Mouse (Mus musculus) forebrain, embryonic 16.5 days (tissue): ENCODE data around the gene Dpp3. TPM values are rescaled to one million over a fixed set of nuclear protein-coding genes. Genes with fewer than 3 reads are reported as not detected.
"Not testable (repeated sequence)": the region's sequence is repeated elsewhere in the genome, so short reads cannot be mapped to it uniquely, and the experiment has no call there.

ENCODE experiments used
- ATAC-seq: fragments of 200-750 bp; cut with Nextera tagmentation; 2 replicates; pipeline ENCODE4 v1.8.0; 2017; ENCODE audit warnings: mild to moderate bottlenecking, moderate library complexity
- H3K27ac ChIP-seq: fragments of 300-500 bp; sonication (generic); 2 replicates; pipeline ENCODE4 v1.5.1; 2014; ENCODE audit warnings: low read length, control low read depth
- H3K27me3 ChIP-seq: fragments of 300-500 bp; sonication (generic); replicated peaks from 2 replicates; pipeline ENCODE4 v1.6.1; 2014; ENCODE audit warnings: low read length; ENCODE audit not compliant: control insufficient read depth, insufficient read depth
- H3K36me3 ChIP-seq: fragments of 300-500 bp; sonication (generic); 2 replicates; pipeline ENCODE4 v1.6.1; 2014; ENCODE audit not compliant: control insufficient read depth, insufficient read depth
- H3K4me1 ChIP-seq: fragments of 300-500 bp; sonication (generic); replicated peaks from 2 replicates; pipeline ENCODE4 v1.6.1; 2014; ENCODE audit warnings: low read length; ENCODE audit not compliant: control insufficient read depth, insufficient read depth
- H3K4me2 ChIP-seq: fragments of 300-500 bp; sonication (generic); 2 replicates; pipeline ENCODE4 v1.6.1; 2014; ENCODE audit warnings: mild to moderate bottlenecking, low read length, control low read depth
- H3K4me3 ChIP-seq: fragments of 300-500 bp; sonication (generic); replicated peaks from 2 replicates; pipeline ENCODE4 v1.5.1; 2014; ENCODE audit warnings: mild to moderate bottlenecking, low read length, control low read depth
- H3K9ac ChIP-seq: fragments of 300-500 bp; sonication (generic); replicated peaks from 2 replicates; pipeline ENCODE4 v1.6.1; 2014; ENCODE audit warnings: low read depth, low read length, control low read depth
- H3K9me3 ChIP-seq: fragments of 300-500 bp; sonication (generic); 2 replicates; pipeline ENCODE4 v1.6.1; 2016; ENCODE audit warnings: low read length; ENCODE audit not compliant: control insufficient read depth
- WGBS: fragments of 180-500 bp; shearing (Covaris S2); extraction: QIAGEN DNeasy Blood & Tissue Kit; methylation state at CpG from one replicate; pipeline ENCODE4 v1.1.7; 2014; 5-methylcytosine and 5-hydroxymethylcytosine counted together
- polyA plus RNA-seq: library from polyadenylated mRNA; unstranded; fragments of >200 nt; fragmentation: Nextera tagmentation; extraction: Ambion mirVana; gene quantifications from 2 replicates; pipeline ENCODE4 v1.2.1, GENCODE M21; 2015

Dpp3 gene
- polyA plus RNA-seq, 1 experiment from 2014 or later = 106 TPM

- 57% methylated on average over 3 of the region's 3 CpGs for WGBS
- no peak overlapping the region for H3K4me3 ChIP-seq
- no peaks in the 10 kb centered on the region for H3K36me3 ChIP-seq
- no peak overlapping the region for H3K27ac ChIP-seq
- H3K4me2 ChIP-seq = no peak overlapping the region
- peaks cover 6% of the 10 kb centered on the region; the same call in 1 of the 2 replicates for H3K27me3 ChIP-seq
- ATAC-seq = no peak
- peaks cover 15% of the 10 kb centered on the region for H3K4me1 ChIP-seq
- H3K9me3 ChIP-seq = no peaks in the 10 kb centered on the region
- H3K9ac ChIP-seq = no peak overlapping the region
Measured at GRCm38 (mm10) chr19:4876755-4877154, 51.3 kb downstream of the Dpp3 start.

DNA sequence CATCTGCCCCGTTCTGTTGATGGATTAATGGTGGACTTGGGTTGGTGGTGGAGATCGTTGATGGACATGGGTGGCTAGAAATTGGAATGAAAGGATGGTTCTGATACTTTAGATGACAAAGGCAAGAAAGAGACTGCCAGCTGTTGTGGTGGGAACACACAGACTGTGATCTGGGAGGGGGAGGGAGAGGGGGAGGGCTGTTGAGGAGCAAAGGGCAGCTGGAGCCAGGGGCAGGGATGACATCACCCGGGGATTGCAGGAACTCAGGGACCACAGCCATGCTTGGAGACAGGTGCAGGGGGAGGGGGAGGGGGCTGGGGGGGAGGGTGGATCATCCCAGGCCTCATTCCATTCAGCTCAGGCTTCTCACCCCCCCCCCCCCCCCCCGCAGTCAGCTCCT, 51.8 kb downstream of the Dpp3 start:
- H3K27ac ChIP-seq = no peak overlapping the region
- ATAC-seq = no peak
- WGBS = 65% methylated on average over 4 of the region's 4 CpGs
- peaks cover 6% of the 10 kb centered on the region; the same call in 1 of the 2 replicates for H3K27me3 ChIP-seq
- no peak overlapping the region for H3K4me3 ChIP-seq
- no peaks in the 10 kb centered on the region for H3K9me3 ChIP-seq
- H3K4me2 ChIP-seq = no peak overlapping the region
- no peak overlapping the region for H3K9ac ChIP-seq
- H3K4me1 ChIP-seq = peaks cover 15% of the 10 kb centered on the region
- no peaks in the 10 kb centered on the region for H3K36me3 ChIP-seq

DNA sequence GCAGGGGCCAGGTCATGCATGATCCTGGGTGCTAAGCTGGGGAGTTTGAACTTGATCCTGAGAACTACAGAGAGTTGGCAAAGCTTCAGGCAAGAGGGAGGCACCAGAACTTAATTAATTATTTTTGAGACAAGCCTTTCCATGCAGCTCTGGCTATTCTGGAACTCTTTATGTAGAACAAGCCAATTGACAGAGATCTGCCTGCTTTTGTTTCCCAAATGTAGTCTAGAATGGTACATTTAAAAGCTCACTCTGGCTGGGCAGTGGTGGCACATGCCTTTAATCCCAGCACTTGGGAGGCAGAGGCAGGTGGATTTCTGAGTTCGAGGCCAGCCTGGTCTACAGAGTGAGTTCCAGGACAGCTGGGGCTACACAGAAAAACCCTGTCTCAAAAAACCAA, 53.5 kb downstream of the Dpp3 start:
- not testable (repeated sequence) for H3K27me3 ChIP-seq

DNA sequence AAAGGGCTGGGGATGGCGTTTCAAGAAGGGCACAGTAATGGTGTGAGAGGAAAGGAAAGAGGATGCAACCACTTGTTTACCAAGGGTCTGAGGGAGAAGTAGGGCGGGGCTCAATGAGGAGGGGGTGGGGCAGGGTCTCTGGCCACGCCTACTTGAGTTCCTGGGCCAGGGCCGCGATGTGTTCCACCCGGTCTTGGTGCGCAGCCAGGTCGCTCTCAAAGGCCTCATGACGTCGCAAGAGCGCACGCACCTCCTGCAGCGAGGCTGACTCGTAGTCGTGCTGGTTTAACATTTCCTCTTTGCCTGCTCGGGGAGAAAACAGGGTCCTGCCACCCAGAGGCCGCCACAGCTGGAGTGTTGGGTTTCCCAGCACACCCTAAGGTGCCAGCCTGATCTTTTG, 62.9 kb downstream of the Dpp3 start:
- Histone ChIP-seq H3K9me3 (no peaks in the 10 kb centered on the region), H3K27me3 (no peaks in the 10 kb centered on the region), H3K9ac (no peak overlapping the region), H3K36me3 (no peaks in the 10 kb centered on the region), H3K4me1 (0 out of 2 replicates have a peak, but pooled peaks cover 3% of the 10 kb centered on the region), H3K27ac (no peak overlapping the region), H3K4me3 (no peak overlapping the region), H3K4me2 (peak overlapping the region; percentile 17; the same call in 1 of the 2 replicates)
- 4% methylated on average over 17 of the region's 17 CpGs for WGBS
- ATAC-seq = no peak

More for the DNA sequence above, 53.5 kb downstream of the Dpp3 start:
- not testable (repeated sequence) for H3K9ac ChIP-seq, H3K9me3 ChIP-seq, H3K36me3 ChIP-seq, ATAC-seq, H3K4me3 ChIP-seq, H3K4me2 ChIP-seq, H3K27ac ChIP-seq
- 100% methylated on average over 1 of the region's 1 CpGs for WGBS
- H3K4me1 ChIP-seq = peaks cover 13% of the 10 kb centered on the region

- Histone ChIP-seq H3K4me2 (no peak overlapping the region), H3K9ac (no peak overlapping the region), H3K9me3 (no peaks in the 10 kb centered on the region), H3K36me3 (no peaks in the 10 kb centered on the region), H3K4me1 (0 out of 2 replicates have a peak, but pooled peaks cover 3% of the 10 kb centered on the region), H3K4me3 (no peak overlapping the region), H3K27me3 (no peaks in the 10 kb centered on the region), H3K27ac (no peak overlapping the region)
- no peak for ATAC-seq
- WGBS = 70% methylated on average over 6 of the region's 6 CpGs
Measured at GRCm38 (mm10) chr19:4863048-4863447, 65.0 kb downstream of the Dpp3 start.

- Histone ChIP-seq H3K27me3 (no peaks in the 10 kb centered on the region), H3K36me3 (no peaks in the 10 kb centered on the region), H3K9ac (no peak overlapping the region), H3K27ac (no peak overlapping the region), H3K4me3 (no peak overlapping the region), H3K4me1 (peaks cover 8% of the 10 kb centered on the region), H3K9me3 (no peaks in the 10 kb centered on the region), H3K4me2 (no peak overlapping the region)
- ATAC-seq = no peak
- 88% methylated on average over 6 of the region's 6 CpGs for WGBS
Measured at GRCm38 (mm10) chr19:4859081-4859480, 69.0 kb downstream of the Dpp3 start.

Other genes with a start within 250 kb of the Dpp3 start
- gene Gm960, start 229.6 kb downstream of the Dpp3 start, polyA plus RNA-seq = 6.4 and 8.9 TPM in 2 replicates
- 37.1 and 40.3 TPM in 2 replicates for gene Sptbn2, start 217.1 kb downstream of the Dpp3 start, polyA plus RNA-seq
- 189 and 196 TPM in 2 replicates for gene Rbm4b, start 171.8 kb downstream of the Dpp3 start, polyA plus RNA-seq
- gene Rbm4, start 134.4 kb downstream of the Dpp3 start, polyA plus RNA-seq = 98.5 and 110 TPM in 2 replicates
- gene Gm21992, start 116.7 kb downstream of the Dpp3 start, polyA plus RNA-seq = 29.8 and 32.7 TPM in 2 replicates
- 86.0 and 91.1 TPM in 2 replicates for gene Rbm14, start 116.7 kb downstream of the Dpp3 start, polyA plus RNA-seq
- gene Ccs, start 89.0 kb downstream of the Dpp3 start, polyA plus RNA-seq = 34.7 and 38.6 TPM in 2 replicates
- gene Ccdc87, start 88.9 kb downstream of the Dpp3 start, polyA plus RNA-seq = 0.61 and 0.62 TPM in 2 replicates
- gene Ctsf, start 73.2 kb downstream of the Dpp3 start, polyA plus RNA-seq = 59.2 and 73.6 TPM in 2 replicates
- 0.86 and 0.94 TPM in 2 replicates for gene Actn3, start 50.4 kb downstream of the Dpp3 start, polyA plus RNA-seq
- gene Zdhhc24, start 49.6 kb downstream of the Dpp3 start, polyA plus RNA-seq = 22.8 and 26.8 TPM in 2 replicates
- 8.5 and 10.1 TPM in 2 replicates for gene Bbs1, start 21.7 kb downstream of the Dpp3 start, polyA plus RNA-seq
- 12.0 and 16.5 TPM in 2 replicates for gene Peli3, start 14.8 kb upstream of the Dpp3 start, polyA plus RNA-seq
- gene Mrpl11, start 33.9 kb upstream of the Dpp3 start, polyA plus RNA-seq = 106 and 116 TPM in 2 replicates
- 0.21 and 0.71 TPM in 2 replicates for gene Npas4, start 62.0 kb upstream of the Dpp3 start, polyA plus RNA-seq
- 11.2 and 13.4 TPM in 2 replicates for gene Slc29a2, start 95.6 kb upstream of the Dpp3 start, polyA plus RNA-seq
- gene B4gat1, start 110.5 kb upstream of the Dpp3 start, polyA plus RNA-seq = 58.2 and 62.5 TPM in 2 replicates
- gene AC124502.3, start 110.6 kb upstream of the Dpp3 start, polyA plus RNA-seq = 2.1 and 2.9 TPM in 2 replicates
- 50.2 and 51.2 TPM in 2 replicates for gene Brms1, start 113.1 kb upstream of the Dpp3 start, polyA plus RNA-seq
- 1.3 and 1.9 TPM in 2 replicates for gene Rin1, start 122.2 kb upstream of the Dpp3 start, polyA plus RNA-seq
- 11.9 and 14.3 TPM in 2 replicates for gene Cd248, start 139.8 kb upstream of the Dpp3 start, polyA plus RNA-seq
- gene Tmem151a, start 157.2 kb upstream of the Dpp3 start, polyA plus RNA-seq = 8.0 and 15.8 TPM in 2 replicates
- 54.0 and 56.0 TPM in 2 replicates for gene Yif1a, start 160.3 kb upstream of the Dpp3 start, polyA plus RNA-seq
- gene Cnih2, start 170.2 kb upstream of the Dpp3 start, polyA plus RNA-seq = 297 and 347 TPM in 2 replicates
- gene Rab1b, start 178.8 kb upstream of the Dpp3 start, polyA plus RNA-seq = 239 and 241 TPM in 2 replicates
- 48.1 and 55.5 TPM in 2 replicates for gene Klc2, start 190.3 kb upstream of the Dpp3 start, polyA plus RNA-seq